Comparison of ENCODE assay signal across 8 mouse cellular contexts in genomic region chr13:23582219-23583056, GRCm38 (mm10). TPM values are rescaled to one million over a fixed set of nuclear protein-coding genes. Genes with fewer than 3 reads are reported as not detected.
DNase-seq lines count a peak whose midpoint lies in the region; ATAC-seq and TF ChIP-seq lines count a peak whose summit lies in the region.

No protein-coding gene starts in this region.

- H3K9ac ChIP-seq in embryonic facial prominence, embryonic 11.5 days (replicated peaks; ENCODE audit: low read length) = peak overlapping the region; percentile 81
- H3K9ac ChIP-seq in intestine, embryonic 16.5 days (ENCODE audit: low read depth, low read length) = peak overlapping the region; percentile 72
- H3K9ac ChIP-seq in neural tube, embryonic 12.5 days = peak overlapping the region; percentile 56

- peaks cover 3% of the 10 kb centered on the region; the same call in 1 of the 2 replicates for H3K4me1 ChIP-seq in spleen, adult 2 months (ENCODE audit: control insufficient read depth, insufficient read depth, insufficient read length)
- H3K4me1 ChIP-seq in embryonic facial prominence, embryonic 11.5 days (ENCODE audit: control insufficient read depth, insufficient read depth, low read length) = no peaks in the 10 kb centered on the region; the same call in 1 of the 2 replicates
- peaks cover 18% of the 10 kb centered on the region for H3K4me1 ChIP-seq in intestine, embryonic 16.5 days (ENCODE audit: control insufficient read depth, insufficient read depth, low read length)
- peaks cover 27% of the 10 kb centered on the region for H3K4me1 ChIP-seq in neural tube, embryonic 12.5 days

- peak overlapping the region; percentile 58; the same call in 1 of the 2 replicates for H3K4me3 ChIP-seq in spleen, adult 2 months (ENCODE audit: extremely low read depth, insufficient read depth, insufficient read length)
- peak overlapping the region; percentile 49 for H3K4me3 ChIP-seq in embryonic facial prominence, embryonic 11.5 days (ENCODE audit: low read depth, low read length)
- peak overlapping the region; percentile 59 for H3K4me3 ChIP-seq in intestine, embryonic 16.5 days (ENCODE audit: low read length)
- peak overlapping the region; percentile 34 for H3K4me3 ChIP-seq in neural tube, embryonic 12.5 days

- WGBS in spleen, adult 2 months = 29% methylated on average over 6 of the region's 6 CpGs
- WGBS in embryonic facial prominence, embryonic 11.5 days = 6% methylated on average over 6 of the region's 6 CpGs
- 12% methylated on average over 6 of the region's 6 CpGs for WGBS in intestine, embryonic 16.5 days
- 5% methylated on average over 6 of the region's 6 CpGs for WGBS in neural tube, embryonic 12.5 days

- H3K36me3 ChIP-seq in spleen, adult 2 months (ENCODE audit: control insufficient read depth, insufficient read depth, low read length) = no peaks in the 10 kb centered on the region
- no peaks in the 10 kb centered on the region for H3K36me3 ChIP-seq in embryonic facial prominence, embryonic 11.5 days (replicated peaks; ENCODE audit: control insufficient read depth, insufficient read depth, low read depth, low read length)
- H3K36me3 ChIP-seq in intestine, embryonic 16.5 days (ENCODE audit: control insufficient read depth, insufficient read depth, low read length) = no peaks in the 10 kb centered on the region
- no peaks in the 10 kb centered on the region for H3K36me3 ChIP-seq in neural tube, embryonic 12.5 days

- ATAC-seq in embryonic facial prominence, embryonic 11.5 days (replicated peaks; ENCODE audit: insufficient number of reproducible peaks, low FRiP score, low TSS enrichment, low read depth) = no peak
- ATAC-seq in intestine, embryonic 16.5 days = no peak
- no peak for ATAC-seq in neural tube, embryonic 12.5 days (ENCODE audit: low FRiP score, low read depth)

- TF ChIP-seq CTCF in spleen, adult 2 months (IDR thresholded peaks at IDR 0.05; ENCODE audit: extremely low read depth, insufficient read depth, insufficient read length, insufficient replicate concordance) = no peak

- H3K27me3 ChIP-seq in spleen, adult 2 months (ENCODE audit: control insufficient read depth, insufficient read depth, low read length) = no peaks in the 10 kb centered on the region
- no peaks in the 10 kb centered on the region for H3K27me3 ChIP-seq in embryonic facial prominence, embryonic 11.5 days (ENCODE audit: control insufficient read depth, insufficient read depth, low read length)
- H3K27me3 ChIP-seq in intestine, embryonic 16.5 days (replicated peaks; ENCODE audit: control insufficient read depth, insufficient read depth, low read length) = no peaks in the 10 kb centered on the region
- H3K27me3 ChIP-seq in neural tube, embryonic 12.5 days (replicated peaks) = no peaks in the 10 kb centered on the region

- peak overlapping the region; percentile 82 for H3K4me2 ChIP-seq in embryonic facial prominence, embryonic 11.5 days (ENCODE audit: low read depth, low read length)
- peak overlapping the region; percentile 89 for H3K4me2 ChIP-seq in intestine, embryonic 16.5 days (ENCODE audit: low read depth, low read length)
- peak overlapping the region; percentile 65 for H3K4me2 ChIP-seq in neural tube, embryonic 12.5 days (replicated peaks)

- no peak for TF ChIP-seq POLR2A in spleen, adult 2 months (IDR thresholded peaks at IDR 0.05; ENCODE audit: low read depth, low read length)

- no peak for DNase-seq in spleen, adult 2 months (ENCODE audit: low read depth in 1 of 2, low spot score in 2 of 2)
- DNase-seq in spleen, postnatal 14 days (ENCODE audit: low spot score in 2 of 2) = no peak
- DNase-seq in embryonic facial prominence, embryonic 11.5 days (ENCODE audit: low spot score) = peak; percentile 51
- DNase-seq in testis, postnatal 14 days (ENCODE audit: low spot score) = no peak
- DNase-seq in adrenal gland, postnatal 14 days = no peak
- no peak for DNase-seq in lung, adult 18-20 months

- H3K9me3 ChIP-seq in embryonic facial prominence, embryonic 11.5 days (replicated peaks; ENCODE audit: control insufficient read depth, low read length) = no peaks in the 10 kb centered on the region
- no peaks in the 10 kb centered on the region for H3K9me3 ChIP-seq in intestine, embryonic 16.5 days (ENCODE audit: control insufficient read depth, low read length)
- no peaks in the 10 kb centered on the region for H3K9me3 ChIP-seq in neural tube, embryonic 12.5 days

- H3K27ac ChIP-seq in spleen, adult 2 months (ENCODE audit: insufficient read depth, low read length) = peak overlapping the region; percentile 57
- peak overlapping the region; percentile 85 for H3K27ac ChIP-seq in embryonic facial prominence, embryonic 11.5 days (replicated peaks; ENCODE audit: low read depth, low read length)
- H3K27ac ChIP-seq in intestine, embryonic 16.5 days (ENCODE audit: low read length) = peak overlapping the region; percentile 79
- peak overlapping the region; percentile 27 for H3K27ac ChIP-seq in neural tube, embryonic 12.5 days

RNA-seq across cellular contexts. Expression of gene Hist1h4d, which starts 1.0 kb away (rescaled TPM):
- 19.1 and 20.9 TPM in 2 replicates for polyA plus RNA-seq in spleen, adult 2 months (2012; rRNA removed)
- 115 and 122 TPM in 2 replicates for polyA plus RNA-seq in embryonic facial prominence, embryonic 11.5 days (2014; fragmentation: Nextera tagmentation; extraction: Ambion mirVana)
- 61.7 and 73.9 TPM in 2 replicates for polyA plus RNA-seq in intestine, embryonic 16.5 days (2015; fragmentation: Nextera tagmentation; extraction: Ambion mirVana)
- polyA plus RNA-seq in neural tube, embryonic 12.5 days (2016; fragmentation: Nextera tagmentation; extraction: Ambion mirVana) = 65.8 and 97.5 TPM in 2 replicates
- total RNA-seq in adrenal gland, postnatal 14 days (2021) = 250 and 265 TPM in 2 replicates

RNA-seq across cellular contexts. Expression of gene Hist1h3d, which starts 6.9 kb away (rescaled TPM):
- polyA plus RNA-seq in spleen, adult 2 months (2012; rRNA removed) = 20.9 and 27.9 TPM in 2 replicates
- 10.2 and 11.3 TPM in 2 replicates for polyA plus RNA-seq in embryonic facial prominence, embryonic 11.5 days (2014; fragmentation: Nextera tagmentation; extraction: Ambion mirVana)
- 3.8 and 4.8 TPM in 2 replicates for polyA plus RNA-seq in intestine, embryonic 16.5 days (2015; fragmentation: Nextera tagmentation; extraction: Ambion mirVana)
- polyA plus RNA-seq in neural tube, embryonic 12.5 days (2016; fragmentation: Nextera tagmentation; extraction: Ambion mirVana) = 3.8 and 4.9 TPM in 2 replicates
- 27.2 and 39.2 TPM in 2 replicates for total RNA-seq in adrenal gland, postnatal 14 days (2021)

RNA-seq across cellular contexts. Expression of gene Hist1h2ad, which starts 8.3 kb away (rescaled TPM):
- polyA plus RNA-seq in spleen, adult 2 months (2012; rRNA removed) = 12.2 and 23.2 TPM in 2 replicates
- 2.1 and 3.8 TPM in 2 replicates for polyA plus RNA-seq in embryonic facial prominence, embryonic 11.5 days (2014; fragmentation: Nextera tagmentation; extraction: Ambion mirVana)
- 0.65 and 2.7 TPM in 2 replicates for polyA plus RNA-seq in intestine, embryonic 16.5 days (2015; fragmentation: Nextera tagmentation; extraction: Ambion mirVana)
- 0.86 and 2.8 TPM in 2 replicates for polyA plus RNA-seq in neural tube, embryonic 12.5 days (2016; fragmentation: Nextera tagmentation; extraction: Ambion mirVana)
- total RNA-seq in adrenal gland, postnatal 14 days (2021) = 12.6 and 14.1 TPM in 2 replicates

RNA-seq across cellular contexts. Expression of gene Hist1h2bf, which starts 8.4 kb away (rescaled TPM):
- polyA plus RNA-seq in spleen, adult 2 months (2012; rRNA removed) = 26.2 and 28.3 TPM in 2 replicates
- 4.1 and 4.9 TPM in 2 replicates for polyA plus RNA-seq in embryonic facial prominence, embryonic 11.5 days (2014; fragmentation: Nextera tagmentation; extraction: Ambion mirVana)
- 0.62 and 2.1 TPM in 2 replicates for polyA plus RNA-seq in intestine, embryonic 16.5 days (2015; fragmentation: Nextera tagmentation; extraction: Ambion mirVana)
- 3.4 and 6.6 TPM in 2 replicates for polyA plus RNA-seq in neural tube, embryonic 12.5 days (2016; fragmentation: Nextera tagmentation; extraction: Ambion mirVana)
- 127 and 167 TPM in 2 replicates for total RNA-seq in adrenal gland, postnatal 14 days (2021)

RNA-seq across cellular contexts. Expression of gene Hist1h2bg, which starts 11.2 kb away (rescaled TPM):
- 57.5 and 66.9 TPM in 2 replicates for polyA plus RNA-seq in spleen, adult 2 months (2012; rRNA removed)
- 8.4 and 8.6 TPM in 2 replicates for polyA plus RNA-seq in embryonic facial prominence, embryonic 11.5 days (2014; fragmentation: Nextera tagmentation; extraction: Ambion mirVana)
- 8.7 and 8.8 TPM in 2 replicates for polyA plus RNA-seq in intestine, embryonic 16.5 days (2015; fragmentation: Nextera tagmentation; extraction: Ambion mirVana)
- 8.8 and 11.8 TPM in 2 replicates for polyA plus RNA-seq in neural tube, embryonic 12.5 days (2016; fragmentation: Nextera tagmentation; extraction: Ambion mirVana)
- 288 and 319 TPM in 2 replicates for total RNA-seq in adrenal gland, postnatal 14 days (2021)

Comparison
In these comparisons a context has a peak if more than half of its experiments do, and no peak if none do; other contexts are left out.
1. H3K27ac ChIP-seq: peak in every context shown above with its lines; median percentile 85 in embryonic facial prominence, embryonic 11.5 days; 79 in intestine, embryonic 16.5 days; 57 in spleen, adult 2 months; 27 in neural tube, embryonic 12.5 days.